Mouse (Mus musculus) large intestine, adult 2 months (tissue): Measurements from ENCODE around the gene Aldh8a1. TPM values are rescaled to one million over a fixed set of nuclear protein-coding genes. Genes with fewer than 3 reads are reported as not detected.

Experiments
- DNase-seq: peaks from one replicate; pipeline ENCODE4 v3.0.0-alpha.2; 2012; ENCODE audit warnings: low read depth, low spot score
- WGBS: fragments of 180-500 bp; shearing (Covaris S2); methylation state at CpG from one replicate; pipeline ENCODE4 v1.1.7; 2018; 5-methylcytosine and 5-hydroxymethylcytosine counted together
- polyA plus RNA-seq: library from polyadenylated mRNA; depleted of rRNA; stranded (reverse); fragments of >200 nt; gene quantifications from 2 replicates; pipeline ENCODE4 v1.2.3, GENCODE M21; 2012; rRNA removed

Gene Aldh8a1
- polyA plus RNA-seq: 0.14 TPM in 1 of 2 replicates, not detected in the other

DNA sequence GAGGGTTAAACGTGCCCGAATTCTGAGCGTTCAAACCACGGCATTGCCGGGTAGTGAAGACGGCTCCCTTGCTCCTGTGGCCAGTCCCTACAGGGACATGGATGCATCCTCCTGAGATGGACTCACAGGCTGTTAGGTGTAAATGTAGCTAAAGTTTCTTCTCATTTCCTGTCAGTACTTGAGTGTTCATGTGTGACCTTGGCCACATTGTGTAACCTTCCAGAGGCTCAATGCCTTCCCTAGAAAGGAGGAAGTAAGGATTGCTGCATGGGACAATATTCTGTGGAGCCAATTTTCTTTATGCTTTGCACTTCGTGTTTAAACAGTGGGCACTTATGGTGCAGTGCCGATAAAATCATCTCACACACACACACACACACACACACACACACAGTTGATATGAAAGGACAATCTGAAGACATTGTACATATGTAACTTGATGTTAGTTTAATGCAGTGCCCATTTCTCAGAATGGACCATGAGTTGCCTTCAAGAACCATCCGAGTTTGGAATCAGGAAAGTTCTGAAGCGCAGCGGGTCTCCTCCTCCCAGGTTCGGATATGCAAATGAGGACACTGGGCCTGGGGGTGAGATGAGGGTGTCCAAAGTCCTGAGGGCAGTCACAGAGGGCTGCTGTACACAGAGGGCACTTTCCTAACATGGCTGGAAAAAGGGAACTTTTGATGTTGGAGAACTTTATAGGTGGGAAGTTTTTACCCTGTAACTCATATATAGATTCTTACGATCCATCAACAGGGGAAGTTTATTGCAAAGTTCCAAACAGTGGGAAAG, at the start of gene Aldh8a1:
Aldh8a1 (plus strand) TSS at position 610 of the 792 bp plus-strand sequence.
- 76% methylated on average over 13 of the region's 13 CpGs for WGBS
- no peak for DNase-seq

GRCm38 (mm10) chr10:21327605-21328135, 49.4 kb upstream of the Aldh8a1 start:
- no peak for DNase-seq

GRCm38 (mm10) chr10:21334349-21335105, 42.6 kb upstream of the Aldh8a1 start:
- WGBS: 49% methylated on average over 7 of the region's 7 CpGs
- no peak for DNase-seq

More at GRCm38 (mm10) chr10:21327605-21328135, 49.4 kb upstream of the Aldh8a1 start:
- 79% methylated on average over 7 of the region's 7 CpGs for WGBS

DNA sequence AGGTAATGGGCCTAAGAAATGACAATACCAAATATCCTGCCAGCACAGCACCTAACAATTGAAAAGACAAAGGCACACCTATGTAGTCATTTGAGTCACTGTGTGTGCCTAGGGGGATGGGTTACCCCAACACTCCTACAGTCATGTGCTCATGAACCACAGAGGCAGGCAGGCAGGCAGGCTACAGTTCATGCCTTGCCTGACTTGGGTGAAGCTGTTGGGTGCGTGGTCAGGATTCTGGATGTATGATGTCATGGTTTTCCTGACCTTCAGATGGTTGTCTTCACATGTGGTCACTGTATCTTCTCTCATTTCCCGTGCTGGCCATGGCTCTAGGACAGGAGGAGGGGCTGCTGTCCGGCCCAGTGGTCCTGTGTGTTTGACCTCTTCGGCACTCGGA, 41.6 kb upstream of the Aldh8a1 start:
- WGBS: 96% methylated on average over 5 of the region's 5 CpGs
- peak; percentile 11 for DNase-seq

GRCm38 (mm10) chr10:21337191-21337590, 39.9 kb upstream of the Aldh8a1 start:
- WGBS: 67% methylated on average over 2 of the region's 2 CpGs
- DNase-seq: no peak

DNA sequence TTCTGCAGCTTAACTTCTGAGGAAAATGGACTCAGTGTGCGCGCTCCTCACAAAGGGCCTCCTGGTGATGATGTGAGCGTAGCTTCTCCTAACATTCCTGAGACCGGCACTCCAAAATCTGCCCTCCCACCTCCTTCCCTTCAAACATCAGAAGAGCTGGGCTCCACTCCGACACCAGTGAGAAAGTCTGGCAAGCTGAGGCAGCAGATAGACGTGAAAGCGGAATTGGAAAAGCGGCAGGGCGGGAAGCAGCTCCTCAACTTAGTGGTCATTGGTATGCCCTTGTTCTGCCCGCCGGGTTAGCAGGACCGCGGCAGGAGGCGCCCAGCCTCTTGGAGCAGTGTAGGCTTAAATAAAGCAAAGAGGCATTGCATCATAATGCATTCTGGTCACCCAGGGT, 35.4 kb upstream of the Aldh8a1 start:
- DNase-seq: no peak
- WGBS: 94% methylated on average over 14 of the region's 14 CpGs

- DNase-seq: no peak
- WGBS: 90% methylated on average over 11 of the region's 11 CpGs
Measured at GRCm38 (mm10) chr10:21342331-21343005, 34.6 kb upstream of the Aldh8a1 start.

DNA sequence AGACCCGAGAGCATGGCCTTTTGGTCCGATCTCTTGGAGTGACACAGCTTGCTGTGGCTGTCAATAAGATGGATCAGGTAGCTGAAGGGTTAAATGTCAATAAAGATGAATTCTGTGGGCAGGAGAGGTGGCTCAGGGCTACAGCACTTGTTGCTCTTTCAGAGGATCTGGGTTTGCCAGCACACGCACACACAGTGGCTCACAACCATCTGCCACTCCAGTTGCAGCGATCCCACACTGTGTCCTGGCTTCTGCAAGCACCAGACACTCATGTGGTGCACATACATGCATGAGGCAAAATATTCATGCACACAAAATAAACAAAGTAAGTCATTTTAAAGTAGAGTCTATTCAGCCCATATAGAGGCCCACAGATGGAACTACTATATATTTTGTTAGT, 29.8 kb upstream of the Aldh8a1 start:
- WGBS: 96% methylated on average over 4 of the region's 4 CpGs
- no peak for DNase-seq

DNA sequence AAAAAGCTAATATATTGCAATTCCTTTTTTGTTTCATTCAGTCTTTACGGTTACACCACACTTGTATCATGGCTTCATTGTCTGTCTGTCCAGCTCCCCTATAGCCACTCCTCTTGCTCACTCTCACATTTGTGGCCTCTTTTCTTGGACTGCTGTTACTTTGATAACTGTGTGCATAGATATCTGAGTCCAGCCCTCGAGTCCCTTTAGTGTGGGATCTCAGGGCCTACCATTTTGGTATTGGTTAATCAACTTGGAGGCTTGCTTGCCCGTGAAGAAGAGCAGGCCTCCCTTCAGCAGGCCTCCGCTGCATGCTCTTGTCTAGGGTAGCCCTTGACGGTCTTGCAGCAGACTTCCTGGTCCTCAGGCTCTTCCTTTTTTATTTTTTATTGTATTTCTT, 27.6 kb upstream of the Aldh8a1 start:
- no peak for DNase-seq
- WGBS: 94% methylated on average over 5 of the region's 5 CpGs

GRCm38 (mm10) chr10:21349946-21350345, 27.1 kb upstream of the Aldh8a1 start:
- 88% methylated on average over 2 of the region's 2 CpGs for WGBS
- no peak for DNase-seq

DNA sequence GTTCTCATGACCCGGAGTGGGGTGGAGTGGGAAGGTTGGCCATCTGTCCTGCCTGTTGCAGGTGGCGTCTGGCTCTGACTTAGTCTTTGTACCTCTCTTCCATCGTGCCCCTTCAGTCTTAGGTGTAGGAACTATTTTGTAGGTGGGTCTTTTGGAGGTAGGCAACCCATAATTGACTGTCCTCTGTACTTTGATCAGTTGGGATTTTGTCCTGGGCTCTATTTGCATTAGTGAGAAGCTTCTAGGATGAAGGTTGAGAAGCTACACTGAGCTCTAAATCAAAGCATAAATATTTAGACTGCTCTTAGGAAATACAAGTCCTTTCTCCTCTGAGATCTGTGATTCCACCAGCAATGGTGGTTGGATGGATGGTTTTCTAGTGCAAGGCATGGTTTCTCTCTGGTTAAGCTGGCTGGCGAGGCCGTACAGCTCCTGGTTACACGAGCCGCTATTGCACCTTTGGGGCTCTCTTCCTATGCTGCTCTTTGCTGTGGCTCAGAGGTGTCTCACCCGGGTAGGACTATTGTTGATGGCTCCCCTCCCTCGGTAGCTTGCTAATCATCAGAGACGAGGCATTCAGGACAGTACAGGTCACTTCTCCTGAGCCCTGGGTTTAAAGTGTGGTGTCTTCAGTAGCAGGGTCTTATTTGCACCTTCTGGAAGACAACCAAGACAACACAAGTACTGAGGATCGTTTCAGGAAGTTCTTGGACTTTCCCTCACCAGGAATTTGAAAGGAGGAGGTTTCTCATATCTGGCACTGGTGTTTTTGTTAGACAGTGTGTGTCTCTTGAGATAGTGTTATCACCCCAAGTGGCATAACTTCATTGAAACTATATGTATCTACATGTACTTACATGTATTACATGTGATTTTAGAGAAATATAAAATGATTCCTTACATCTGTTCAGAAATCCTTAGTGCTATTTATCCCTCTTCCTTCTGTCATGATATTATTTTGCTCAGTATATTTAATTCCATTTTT, 26.3 kb upstream of the Aldh8a1 start:
- DNase-seq: no peak
- 89% methylated on average over 11 of the region's 11 CpGs for WGBS

DNA sequence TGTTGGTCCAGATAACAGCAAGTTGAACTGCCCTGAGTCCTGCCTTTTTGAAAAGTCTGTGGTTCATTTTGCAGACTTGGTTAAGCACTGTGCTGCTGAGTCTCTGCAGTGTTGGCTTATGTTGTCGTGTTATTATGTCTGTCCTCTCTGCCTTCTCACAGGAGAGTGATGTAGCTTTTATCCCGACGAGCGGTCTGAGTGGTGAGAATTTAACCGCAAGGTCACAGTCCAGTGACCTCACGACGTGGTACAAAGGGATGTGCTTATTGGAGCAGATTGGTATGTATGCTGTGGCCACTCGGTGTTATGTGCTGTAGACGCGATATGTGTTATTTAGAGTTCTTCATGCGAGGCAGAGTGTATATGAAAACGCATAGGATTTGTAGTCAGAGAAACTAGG, 25.3 kb upstream of the Aldh8a1 start:
- no peak for DNase-seq
- WGBS: 91% methylated on average over 12 of the region's 12 CpGs

DNA sequence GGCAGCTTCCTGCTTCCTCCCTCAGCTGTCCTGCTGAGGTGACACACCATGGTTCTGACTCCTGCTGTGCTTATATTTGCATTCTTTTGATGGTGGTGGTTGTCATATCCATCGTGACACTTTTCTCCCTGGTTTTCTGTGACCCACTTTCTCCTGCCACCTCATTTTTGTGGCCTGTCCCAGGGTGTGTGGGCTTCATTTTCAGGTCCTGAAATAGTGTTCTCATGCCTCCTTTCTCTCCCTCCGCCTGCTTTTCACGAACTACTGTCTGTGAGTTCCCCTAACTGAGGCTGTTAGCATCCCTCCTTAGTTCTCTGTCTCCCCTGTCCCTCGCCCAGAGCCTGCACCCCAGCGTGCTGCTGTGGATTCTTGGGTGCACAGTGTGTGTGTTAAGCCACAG, 23.2 kb upstream of the Aldh8a1 start:
- WGBS: 82% methylated on average over 5 of the region's 5 CpGs
- no peak for DNase-seq

- WGBS: 91% methylated on average over 7 of the region's 7 CpGs
- DNase-seq: no peak
Measured at GRCm38 (mm10) chr10:21354506-21354905, 22.6 kb upstream of the Aldh8a1 start.

DNA sequence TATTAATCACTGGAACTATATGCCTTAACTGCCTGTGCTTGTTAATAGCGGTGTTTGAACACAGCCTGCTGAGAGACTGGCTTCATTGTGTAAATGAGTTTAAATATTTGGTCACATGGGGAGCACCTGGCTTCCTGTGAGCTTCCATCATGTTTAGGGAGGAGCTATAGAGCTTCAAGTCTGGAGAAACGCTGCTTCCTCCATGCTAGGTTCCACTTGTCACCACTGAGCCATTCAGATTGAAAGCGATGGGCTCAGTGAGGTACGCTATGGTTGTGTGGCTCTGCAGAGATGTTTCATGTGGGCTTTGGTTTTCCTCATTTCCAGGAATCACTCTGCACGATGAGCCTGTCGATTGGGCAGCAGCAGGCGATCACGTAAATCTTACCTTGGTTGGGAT, 19.1 kb upstream of the Aldh8a1 start:
- WGBS: 93% methylated on average over 8 of the region's 8 CpGs
- DNase-seq: no peak

- 79% methylated on average over 4 of the region's 4 CpGs for WGBS
Measured at GRCm38 (mm10) chr10:21359086-21359485, 18.0 kb upstream of the Aldh8a1 start.

DNA sequence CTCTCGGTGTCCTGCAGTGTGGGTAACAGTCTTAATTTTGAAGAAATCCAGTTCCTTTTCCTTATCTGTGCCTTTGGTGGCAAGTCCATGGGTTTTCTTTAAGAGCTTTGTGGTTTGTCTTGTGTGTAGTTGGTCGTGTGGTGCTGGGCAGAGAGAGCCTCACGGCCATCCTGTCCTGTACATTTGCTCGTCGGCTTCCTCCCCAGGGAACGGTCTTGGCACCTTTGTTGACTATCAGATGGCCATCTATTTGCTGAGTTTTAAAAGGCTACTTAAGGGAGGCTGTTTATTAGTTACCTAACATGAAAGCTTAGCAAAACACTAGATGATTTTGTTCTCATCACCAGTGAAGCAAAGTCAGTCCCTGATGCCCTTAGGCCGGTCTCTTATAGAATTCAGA, 15.2 kb upstream of the Aldh8a1 start:
- WGBS: 78% methylated on average over 7 of the region's 7 CpGs
- DNase-seq: no peak

More at GRCm38 (mm10) chr10:21359086-21359485, 18.0 kb upstream of the Aldh8a1 start:
- no peak for DNase-seq

DNA sequence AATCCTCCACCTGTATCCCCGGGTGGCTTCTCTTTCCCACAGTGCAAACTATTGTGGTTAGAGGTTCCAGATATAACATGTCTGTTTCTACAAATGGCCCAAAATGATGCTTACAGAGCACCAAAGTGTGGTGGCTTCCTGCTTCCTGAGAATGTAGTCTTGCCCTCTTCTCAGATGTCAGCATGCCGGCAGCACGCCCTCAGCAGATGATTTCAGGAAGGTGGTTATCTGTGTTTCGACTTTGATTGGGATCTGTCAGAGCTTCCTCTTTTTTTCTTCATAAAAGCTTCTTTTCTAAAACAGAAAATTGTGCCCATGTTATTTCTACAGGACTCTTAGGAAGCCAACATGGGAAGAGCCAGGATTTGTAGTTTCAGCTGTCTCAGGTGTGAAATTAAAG, 13.8 kb upstream of the Aldh8a1 start:
- WGBS: 84% methylated on average over 4 of the region's 4 CpGs
- DNase-seq: no peak

DNA sequence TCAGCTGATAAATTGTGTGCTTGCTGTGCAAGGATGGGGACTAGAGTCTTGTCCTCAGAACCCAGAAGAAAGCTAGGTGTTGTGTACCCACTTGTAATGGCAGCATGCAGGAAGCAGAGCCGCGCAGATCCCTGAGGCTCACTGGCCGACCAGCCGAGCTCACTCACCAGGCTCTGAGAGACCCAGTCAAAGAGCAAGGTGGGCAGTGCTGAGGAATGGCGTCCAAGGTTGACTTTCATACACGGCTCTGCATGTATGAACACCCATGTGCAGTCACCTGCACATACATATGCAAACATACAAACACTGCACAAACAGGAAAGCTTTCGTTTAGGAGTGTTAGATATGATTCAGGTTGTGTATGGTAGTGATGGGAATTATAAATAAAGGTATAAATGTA, 12.1 kb upstream of the Aldh8a1 start:
- no peak for DNase-seq
- 94% methylated on average over 7 of the region's 7 CpGs for WGBS
